Mouse (Mus musculus) cerebellum, postnatal 36 days (tissue): Measurements from ENCODE around the gene Tenm1.
A peak's percentile ranks its signal among the peaks of the same experiment; 100 is the strongest.

ENCODE experiments used
- DNase-seq, 2 experiments: peaks; one replicate each; pipeline ENCODE4 v3.0.0; 2021 to 2022; ENCODE audit warnings: mixed read lengths in 2 of 2

Tenm1 gene

GRCm38 (mm10) chrX:43428855-43429263 is at the start of gene Tenm1:
TSS of gene Tenm1 (minus strand) at chrX:43429126.
- DNase-seq, result peak; percentile 65 to 73

GRCm38 (mm10) chrX:43467311-43467710 is 38.4 kb upstream of the Tenm1 start:
- no peak for DNase-seq

- DNase-seq, result peak in 1 of 2 experiments; percentile 8
These were observed 1.7 kb upstream of the Tenm1 start for GRCm38 (mm10) chrX:43430581-43430980.

- DNase-seq, result peak; percentile 34 to 52
These were observed 1.1 kb upstream of the Tenm1 start for GRCm38 (mm10) chrX:43429982-43430531.

GRCm38 (mm10) chrX:43429337-43429736 is 411 bp upstream of the Tenm1 start:
- DNase-seq, result peak; percentile 17 to 37

GRCm38 (mm10) chrX:43427961-43428365 is 963 bp downstream of the Tenm1 start:
- DNase-seq, result peak; percentile 25 to 47

GRCm38 (mm10) chrX:43427111-43427510 is 1.8 kb downstream of the Tenm1 start:
- peak; percentile 43 to 58 for DNase-seq

GRCm38 (mm10) chrX:43397957-43398356 is 31.0 kb downstream of the Tenm1 start:
- no peak for DNase-seq

GRCm38 (mm10) chrX:43388106-43388505 is 40.8 kb downstream of the Tenm1 start:
- no peak for DNase-seq

- no peak for DNase-seq
These were observed 56.4 kb downstream of the Tenm1 start for GRCm38 (mm10) chrX:43372526-43372925.

GRCm38 (mm10) chrX:43319351-43319750 is 109.6 kb downstream of the Tenm1 start:
- peak; percentile 7 to 41 for DNase-seq

- peak; percentile 14 to 43 for DNase-seq
These were observed 111.0 kb downstream of the Tenm1 start for GRCm38 (mm10) chrX:43317801-43318520.

GRCm38 (mm10) chrX:43235844-43236243 is 193.1 kb downstream of the Tenm1 start:
- no peak for DNase-seq

GRCm38 (mm10) chrX:43205003-43205402 is 223.9 kb downstream of the Tenm1 start:
- DNase-seq, result no peak

- no peak for DNase-seq
These were observed 226.6 kb downstream of the Tenm1 start for GRCm38 (mm10) chrX:43202249-43202783.

- DNase-seq, result peak; percentile 34 to 56
These were observed 246.0 kb downstream of the Tenm1 start for GRCm38 (mm10) chrX:43182975-43183374.

- DNase-seq, result peak; percentile 1 to 16
These were observed 277.4 kb downstream of the Tenm1 start for GRCm38 (mm10) chrX:43151561-43151960.

- DNase-seq, result no peak
These were observed 299.2 kb downstream of the Tenm1 start for GRCm38 (mm10) chrX:43129696-43130095.

- peak; percentile 72 to 82 for DNase-seq
These were observed 306.4 kb downstream of the Tenm1 start for GRCm38 (mm10) chrX:43122491-43122890.

- peak; percentile 5 to 35 for DNase-seq
These were observed 306.9 kb downstream of the Tenm1 start for GRCm38 (mm10) chrX:43122001-43122400.

GRCm38 (mm10) chrX:42986100-42986499 is 442.8 kb downstream of the Tenm1 start:
- DNase-seq, result no peak

- no peak for DNase-seq
These were observed 455.4 kb downstream of the Tenm1 start for GRCm38 (mm10) chrX:42973562-42973961.

GRCm38 (mm10) chrX:42967611-42968010 is 461.3 kb downstream of the Tenm1 start:
- DNase-seq, result no peak

- peak; percentile 19 to 25 for DNase-seq
These were observed 567.2 kb downstream of the Tenm1 start for GRCm38 (mm10) chrX:42861731-42862130.
